Mouse (Mus musculus): ENCODE measurements around the gene Tmem259.

DNA sequence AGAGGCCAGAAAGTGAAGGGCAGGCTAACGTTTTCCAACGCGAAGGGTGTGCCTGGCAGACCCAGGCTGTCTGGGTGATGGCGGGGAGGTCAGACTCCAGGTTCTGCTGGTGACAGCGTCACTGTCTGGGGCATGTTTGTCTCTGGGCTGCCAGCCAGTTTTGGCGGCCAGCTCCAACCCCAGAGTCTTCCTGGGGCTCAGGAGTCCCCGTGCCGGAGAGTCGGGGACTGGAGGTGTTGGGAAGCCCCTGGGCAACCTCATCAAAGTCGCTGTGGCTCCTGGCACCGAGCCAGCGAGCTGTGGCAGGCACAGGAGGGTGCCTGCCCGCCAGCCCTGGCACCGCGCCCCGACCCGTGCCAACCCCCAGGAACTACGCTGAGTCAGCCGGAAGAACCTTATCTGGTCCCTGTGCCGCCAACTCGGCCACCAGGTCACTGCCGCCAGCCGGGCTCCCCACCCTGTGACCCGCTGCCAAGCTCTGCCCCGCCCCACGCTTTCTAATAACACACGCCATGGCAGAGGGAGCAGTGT lies 47.2 kb downstream of the Tmem259 start:
- no peak for TF ChIP-seq GATA1 (IDR thresholded peaks at IDR 0.05; ENCODE audit: borderline replicate concordance, low read length)
- TF ChIP-seq CTCF (IDR thresholded peaks at IDR 0.05; ENCODE audit: low read depth, low read length), result no peak
- TF ChIP-seq GATA2 (IDR thresholded peaks at IDR 0.05; ENCODE audit: borderline replicate concordance, low read depth, low read length), result no peak
- TF ChIP-seq POLR2AphosphoS5 (IDR thresholded peaks at IDR 0.05; ENCODE audit: insufficient replicate concordance, low read depth, low read length), result no peak
